Mouse (Mus musculus): ENCODE measurements around the gene Hsd17b13.

Hsd17b13 gene

GRCm38 (mm10) chr5:103923101-103923500, 54.1 kb downstream of the Hsd17b13 start:
- no peak for DNase-seq

GRCm38 (mm10) chr5:103922436-103922835, 54.8 kb downstream of the Hsd17b13 start:
- peak in 1 of 2 experiments; percentile 23 for DNase-seq

GRCm38 (mm10) chr5:103919497-103919896, 57.7 kb downstream of the Hsd17b13 start:
- DNase-seq, result no peak

- no peak for DNase-seq
Measured at GRCm38 (mm10) chr5:103918233-103918632, 59.0 kb downstream of the Hsd17b13 start.

GRCm38 (mm10) chr5:103917357-103917895, 59.8 kb downstream of the Hsd17b13 start:
- DNase-seq, result no peak

- DNase-seq, result no peak
Measured at GRCm38 (mm10) chr5:103916595-103917356, 60.4 kb downstream of the Hsd17b13 start.

- DNase-seq, result no peak
Measured at GRCm38 (mm10) chr5:103914335-103915226, 62.6 kb downstream of the Hsd17b13 start.

GRCm38 (mm10) chr5:103913150-103913549, 64.1 kb downstream of the Hsd17b13 start:
- no peak for DNase-seq

GRCm38 (mm10) chr5:103911555-103911954, 65.7 kb downstream of the Hsd17b13 start:
- no peak for DNase-seq

GRCm38 (mm10) chr5:103910748-103911409, 66.3 kb downstream of the Hsd17b13 start, which contains the start of gene Klhl8:
Gene Klhl8, minus strand, starts transcription at chr5:103911259.
- peak; percentile 78 to 84 for DNase-seq

GRCm38 (mm10) chr5:103910156-103910555, 67.1 kb downstream of the Hsd17b13 start:
- no peak for DNase-seq

GRCm38 (mm10) chr5:103909466-103909865, 67.7 kb downstream of the Hsd17b13 start:
- no peak for DNase-seq

GRCm38 (mm10) chr5:103908851-103909250, 68.4 kb downstream of the Hsd17b13 start:
- no peak for DNase-seq

- DNase-seq, result no peak
Measured at GRCm38 (mm10) chr5:103907844-103908243, 69.4 kb downstream of the Hsd17b13 start.

- DNase-seq, result no peak
Measured at GRCm38 (mm10) chr5:103906173-103906572, 71.0 kb downstream of the Hsd17b13 start.

Measured in kidney, adult 8-10 months (tissue).